Mouse (Mus musculus) myocyte (in vitro differentiated cells): ENCODE results near the gene Id3. TPM values are rescaled to one million over a fixed set of nuclear protein-coding genes. Genes with fewer than 3 reads are reported as not detected.

Source experiments
- H3K27me3 ChIP-seq: one replicate; pipeline ENCODE4 v1.6.1; 2011; ENCODE audit not compliant: control insufficient read depth, insufficient read depth, insufficient read length
- H3K36me3 ChIP-seq: one replicate; pipeline ENCODE4 v1.6.1; 2011; ENCODE audit not compliant: control insufficient read depth, insufficient read depth
- H3K4me2 ChIP-seq: one replicate; pipeline ENCODE4 v1.6.1; 2011; ENCODE audit warnings: low read depth, control low read depth
- H3K4me3 ChIP-seq: one replicate; pipeline ENCODE4 v1.5.1; 2011; ENCODE audit warnings: mild to moderate bottlenecking, control low read depth, moderate library complexity
- H3K79me2 ChIP-seq: one replicate; pipeline ENCODE4 v1.6.1; 2011; ENCODE audit not compliant: control insufficient read depth, insufficient read depth
- H3ac ChIP-seq: one replicate; pipeline ENCODE4 v1.6.1; 2011; ENCODE audit not compliant: control insufficient read depth, insufficient read length
- CEBPB ChIP-seq: IDR thresholded peaks from 2 replicates; pipeline ENCODE4 v1.6.1; 2011; ENCODE audit warnings: mild to moderate bottlenecking, moderate library complexity; ENCODE audit not compliant: poor library complexity, insufficient read depth, severe bottlenecking
- E2F4 ChIP-seq: IDR thresholded peaks from one replicate; pipeline ENCODE4 v1.6.1; 2011; ENCODE audit warnings: mild to moderate bottlenecking, control low read depth, moderate library complexity; ENCODE audit not compliant: insufficient read depth
- MAX ChIP-seq: IDR thresholded peaks from one replicate; pipeline ENCODE4 v1.6.1; 2011; ENCODE audit warnings: low read depth, mild to moderate bottlenecking, control low read depth
- MYOD1 ChIP-seq, 3 experiments: IDR thresholded peaks; one replicate each; pipeline ENCODE4 v1.6.1; 2011; ENCODE audit warnings: control low read depth in 2 of 3, low read depth in 2 of 3, mild to moderate bottlenecking in 2 of 3, moderate library complexity in 1 of 3; ENCODE audit not compliant: insufficient read length in 2 of 3, control insufficient read depth in 1 of 3
- MYOG ChIP-seq, 3 experiments: IDR thresholded peaks; one replicate each; pipeline ENCODE4 v1.6.1; 2011; ENCODE audit warnings: control low read depth in 2 of 3, low read depth in 2 of 3, mild to moderate bottlenecking in 2 of 3; ENCODE audit not compliant: insufficient read length in 2 of 3, control insufficient read depth in 1 of 3, insufficient read depth in 1 of 3
- POLR2A ChIP-seq: IDR thresholded peaks from one replicate; pipeline ENCODE4 v1.6.1; 2011; ENCODE audit warnings: low read depth, mild to moderate bottlenecking, control low read depth, moderate library complexity; ENCODE audit not compliant: insufficient read length
- POLR2AphosphoS2 ChIP-seq: IDR thresholded peaks from one replicate; pipeline ENCODE4 v1.6.1; 2011; ENCODE audit warnings: low read depth, control low read depth; ENCODE audit not compliant: insufficient read length
- REST ChIP-seq: IDR thresholded peaks from one replicate; pipeline ENCODE4 v1.6.1; 2011; ENCODE audit warnings: mild to moderate bottlenecking, control low read depth, moderate library complexity; ENCODE audit not compliant: insufficient read depth, insufficient read length
- SRF ChIP-seq: IDR thresholded peaks from one replicate; pipeline ENCODE4 v1.6.1; 2011; ENCODE audit warnings: low read depth; ENCODE audit not compliant: control insufficient read depth, insufficient read length
- TCF12 ChIP-seq: IDR thresholded peaks from one replicate; pipeline ENCODE4 v1.6.1; 2011; ENCODE audit warnings: mild to moderate bottlenecking, control low read depth; ENCODE audit not compliant: poor library complexity, insufficient read depth, severe bottlenecking
- TCF3 ChIP-seq: IDR thresholded peaks from one replicate; pipeline ENCODE4 v1.6.1; 2011; ENCODE audit warnings: low read depth, control low read depth; ENCODE audit not compliant: insufficient read length
- USF1 ChIP-seq: IDR thresholded peaks from one replicate; pipeline ENCODE4 v1.6.1; 2011; ENCODE audit warnings: low read depth, mild to moderate bottlenecking, control low read depth, moderate library complexity
- polyA plus RNA-seq: library from polyadenylated mRNA; unstranded; fragments of >200 nt; fragmentation: generic; extraction: Trizol; gene quantifications from one replicate; pipeline ENCODE4 v1.2.1, GENCODE M21; 2012; ENCODE audit warnings: missing spikeins

Id3 gene
- polyA plus RNA-seq, 1 experiment, result 15.2 TPM

DNA sequence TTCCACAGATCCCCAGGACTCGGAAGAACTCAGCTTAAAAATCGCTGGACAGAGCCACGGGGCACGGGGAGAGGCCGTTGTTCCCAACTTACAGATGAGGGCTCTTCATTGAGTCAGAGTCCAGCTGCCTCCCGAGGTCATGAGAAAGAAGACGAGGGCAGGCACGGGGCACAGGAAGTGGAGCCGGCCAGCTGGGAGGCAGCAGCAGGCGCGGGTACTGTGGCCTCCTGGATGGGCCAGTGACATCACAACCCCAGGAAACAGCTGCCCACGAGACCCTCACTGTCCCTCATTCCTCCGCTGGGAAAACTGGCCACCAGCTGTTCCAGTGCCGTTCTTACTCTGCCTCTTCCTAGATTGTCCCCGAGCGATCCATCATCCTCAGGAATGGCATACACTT, 23.3 kb upstream of the Id3 start:
- peak overlapping the region; percentile 39 for H3K4me2 ChIP-seq
- H3ac ChIP-seq, result no peak overlapping the region
- no peak for TF ChIP-seq USF1
- peak; percentile 47 for TF ChIP-seq REST
- peak; percentile 19 to 88 (median 76) for TF ChIP-seq MYOG (IDR thresholded peaks at IDR 0.05; ENCODE audit: control insufficient read depth in 1 of 3, insufficient read depth in 1 of 3, insufficient read length in 2 of 3, low read depth in 2 of 3)
- TF ChIP-seq POLR2AphosphoS2, result no peak
- TF ChIP-seq MYOD1 (IDR thresholded peaks at IDR 0.05; ENCODE audit: control insufficient read depth in 1 of 3, insufficient read length in 2 of 3, low read depth in 2 of 3), result peak in 2 of 3 experiments; percentile 93 to 95
- TF ChIP-seq CEBPB, result no peak
- peak; percentile 69 for TF ChIP-seq TCF3
- TF ChIP-seq TCF12, result peak; percentile 8
- TF ChIP-seq MAX, result no peak
- no peak for TF ChIP-seq SRF
- no peak for TF ChIP-seq POLR2A
- TF ChIP-seq E2F4, result no peak
- no peak overlapping the region for H3K4me3 ChIP-seq
- no peaks in the 10 kb centered on the region for H3K36me3 ChIP-seq
- H3K79me2 ChIP-seq, result no peaks in the 10 kb centered on the region
- H3K27me3 ChIP-seq, result no peaks in the 10 kb centered on the region

DNA sequence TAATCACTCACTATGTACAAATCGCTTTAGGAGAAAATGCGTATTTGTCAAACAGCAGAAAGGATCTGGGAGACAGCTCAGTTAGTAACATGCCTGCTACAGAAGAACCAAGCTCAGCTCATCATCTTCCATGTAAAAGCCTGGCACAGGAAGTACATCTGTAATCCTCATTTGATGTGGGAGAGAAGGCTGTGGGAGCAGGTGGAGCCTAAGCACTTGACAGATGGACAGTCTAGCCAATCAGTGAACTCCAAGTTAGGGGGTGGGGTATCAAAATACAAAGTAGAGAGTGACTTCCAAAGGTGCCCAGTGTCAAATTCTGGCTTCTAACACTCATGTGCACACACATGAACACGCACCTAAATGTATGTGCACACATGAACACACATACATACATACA, 22.1 kb upstream of the Id3 start:
- Histone ChIP-seq H3K27me3 (no peaks in the 10 kb centered on the region), H3K4me3 (no peak overlapping the region), H3K4me2 (no peak overlapping the region), H3ac (no peak overlapping the region), H3K79me2 (no peaks in the 10 kb centered on the region), H3K36me3 (no peaks in the 10 kb centered on the region)
- TF ChIP-seq POLR2A, result no peak
- no peak for TF ChIP-seq POLR2AphosphoS2
- TF ChIP-seq MYOD1 (IDR thresholded peaks at IDR 0.05; ENCODE audit: control insufficient read depth in 1 of 3, insufficient read length in 2 of 3, low read depth in 2 of 3), result no peak
- no peak for TF ChIP-seq E2F4
- TF ChIP-seq MYOG (IDR thresholded peaks at IDR 0.05; ENCODE audit: control insufficient read depth in 1 of 3, insufficient read depth in 1 of 3, insufficient read length in 2 of 3, low read depth in 2 of 3), result no peak
- TF ChIP-seq SRF, result no peak
- no peak for TF ChIP-seq TCF3
- TF ChIP-seq TCF12, result no peak
- TF ChIP-seq USF1, result no peak
- no peak for TF ChIP-seq REST

DNA sequence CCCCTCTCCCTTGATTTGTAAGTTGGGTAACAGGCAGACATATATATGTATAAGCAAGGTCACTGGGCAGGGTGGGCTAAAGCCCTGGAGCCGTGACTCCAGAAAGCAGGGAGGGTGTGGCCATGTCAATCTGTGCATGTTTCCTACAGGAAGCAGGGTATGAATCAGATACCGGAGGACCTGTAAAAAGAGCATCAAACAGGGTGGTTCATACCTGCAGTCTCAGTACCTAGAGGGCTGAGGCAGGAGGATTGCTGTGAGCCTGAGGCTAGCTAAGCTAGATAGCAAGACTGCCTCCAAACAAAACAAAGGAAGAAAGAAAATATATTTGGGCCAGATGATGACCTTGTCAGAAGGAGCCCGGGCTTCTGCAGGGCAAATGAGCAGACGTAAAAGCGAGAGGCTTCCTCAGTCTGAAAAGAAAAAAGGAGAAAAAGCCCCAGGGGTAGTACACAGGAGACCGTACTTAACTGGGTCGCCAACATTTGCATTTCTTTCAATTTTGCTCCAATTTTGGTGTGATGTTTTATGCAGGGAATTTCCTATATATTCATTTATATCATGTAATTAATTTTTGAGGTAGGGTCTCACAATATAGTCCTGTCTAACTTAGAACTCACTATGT, 21.3 kb upstream of the Id3 start:
- no peak overlapping the region for H3K4me3 ChIP-seq
- no peaks in the 10 kb centered on the region for H3K27me3 ChIP-seq
- H3K79me2 ChIP-seq, result no peaks in the 10 kb centered on the region
- H3K4me2 ChIP-seq, result no peak overlapping the region
- no peak for TF ChIP-seq CEBPB
- no peak for TF ChIP-seq TCF12
- no peak for TF ChIP-seq POLR2AphosphoS2
- no peak for TF ChIP-seq POLR2A
- no peak for TF ChIP-seq USF1
- TF ChIP-seq SRF, result no peak
- no peak for TF ChIP-seq MYOD1 (IDR thresholded peaks at IDR 0.05; ENCODE audit: control insufficient read depth in 1 of 3, insufficient read length in 2 of 3, low read depth in 2 of 3)
- TF ChIP-seq REST, result no peak
- no peak for TF ChIP-seq MAX
- TF ChIP-seq E2F4, result no peak
- TF ChIP-seq MYOG (IDR thresholded peaks at IDR 0.05; ENCODE audit: control insufficient read depth in 1 of 3, insufficient read depth in 1 of 3, insufficient read length in 2 of 3, low read depth in 2 of 3), result no peak
- TF ChIP-seq TCF3, result no peak
- no peaks in the 10 kb centered on the region for H3K36me3 ChIP-seq
- no peak overlapping the region for H3ac ChIP-seq

DNA sequence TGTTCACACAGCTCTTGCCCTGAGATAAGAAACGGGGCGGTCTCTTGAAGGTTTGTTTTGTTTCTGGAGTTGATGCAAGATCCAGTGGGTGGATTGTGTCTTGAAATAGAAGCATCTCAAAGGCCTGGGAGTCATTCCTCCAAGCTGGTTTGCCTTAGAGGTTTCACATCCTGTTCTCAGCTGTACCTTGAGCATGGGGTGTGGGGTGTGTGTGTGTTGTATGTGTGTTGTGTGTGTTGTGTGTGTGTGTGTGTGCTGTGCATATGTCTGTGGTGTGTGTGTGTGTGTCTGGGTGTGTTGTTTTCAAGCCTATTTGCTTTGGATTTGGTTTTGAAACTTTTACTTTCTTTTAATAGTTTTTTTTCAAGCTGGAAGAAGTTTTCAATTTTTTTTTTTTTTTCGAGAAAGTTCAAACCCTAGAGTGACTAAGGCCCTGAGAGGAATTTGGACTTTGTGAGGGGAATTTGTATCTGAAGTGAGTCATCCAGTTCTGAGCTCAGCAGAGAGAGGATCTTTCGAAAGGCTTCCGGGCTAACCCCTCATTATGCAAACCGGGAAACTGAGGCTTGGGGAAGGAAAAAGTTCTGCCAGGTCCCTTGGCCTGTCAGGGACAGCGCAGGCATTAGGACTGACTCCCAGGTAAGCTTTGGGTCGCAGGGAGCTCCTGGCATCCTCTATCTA, 20.0 kb upstream of the Id3 start:
- no peaks in the 10 kb centered on the region for H3K79me2 ChIP-seq
- H3K27me3 ChIP-seq, result no peaks in the 10 kb centered on the region
- no peak overlapping the region for H3ac ChIP-seq
- no peak overlapping the region for H3K4me3 ChIP-seq
- H3K36me3 ChIP-seq, result no peaks in the 10 kb centered on the region
- H3K4me2 ChIP-seq, result peak overlapping the region; percentile 84
- TF ChIP-seq POLR2AphosphoS2 (peak; percentile 18), TCF3 (no peak), SRF (no peak), POLR2A (peak; percentile 48), TCF12 (no peak), E2F4 (no peak), CEBPB (peak; percentile 56; the same call in 1 of the 2 replicates), USF1 (no peak), MYOD1 (IDR thresholded peaks at IDR 0.05; ENCODE audit: control insufficient read depth in 1 of 3, insufficient read length in 2 of 3, low read depth in 2 of 3) (peak in 1 of 3 experiments; percentile 31), MAX (no peak), REST (no peak), MYOG (IDR thresholded peaks at IDR 0.05; ENCODE audit: control insufficient read depth in 1 of 3, insufficient read depth in 1 of 3, insufficient read length in 2 of 3, low read depth in 2 of 3) (no peak)
